Mouse (Mus musculus): Measurements from ENCODE around the gene Nrgn. TPM values are rescaled to one million over a fixed set of nuclear protein-coding genes. Genes with fewer than 3 reads are reported as not detected.
A peak's percentile ranks its signal among the peaks of the same experiment; 100 is the strongest.

Gene Nrgn
- total RNA-seq, 1 experiment from 2014 or later: 15.0 TPM

- ATAC-seq (ENCODE audit: extremely low read depth, insufficient number of reproducible peaks, low FRiP score, poor library complexity, severe bottlenecking): no peak
These were observed 15.9 kb downstream of the Nrgn start for GRCm38 (mm10) chr9:37536851-37537250.

- ATAC-seq (ENCODE audit: extremely low read depth, insufficient number of reproducible peaks, low FRiP score, poor library complexity, severe bottlenecking): no peak
These were observed 21.6 kb downstream of the Nrgn start for GRCm38 (mm10) chr9:37530888-37531705.

- peak; percentile 53; the same call in 1 of the 2 replicates for ATAC-seq (ENCODE audit: extremely low read depth, insufficient number of reproducible peaks, low FRiP score, poor library complexity, severe bottlenecking)
These were observed 22.4 kb downstream of the Nrgn start for GRCm38 (mm10) chr9:37530031-37530887.

GRCm38 (mm10) chr9:37528225-37528970 lies 24.3 kb downstream of the Nrgn start:
- no peak for ATAC-seq (ENCODE audit: extremely low read depth, insufficient number of reproducible peaks, low FRiP score, poor library complexity, severe bottlenecking)

- ATAC-seq (ENCODE audit: extremely low read depth, insufficient number of reproducible peaks, low FRiP score, poor library complexity, severe bottlenecking): no peak
These were observed 25.1 kb downstream of the Nrgn start, which contains the start of gene Esam for GRCm38 (mm10) chr9:37527396-37528224. Esam (plus strand) TSS chr9:37528078.

- no peak for ATAC-seq (ENCODE audit: extremely low read depth, insufficient number of reproducible peaks, low FRiP score, poor library complexity, severe bottlenecking)
These were observed 26.0 kb downstream of the Nrgn start for GRCm38 (mm10) chr9:37526443-37527395.

- ATAC-seq (ENCODE audit: extremely low read depth, insufficient number of reproducible peaks, low FRiP score, poor library complexity, severe bottlenecking): no peak
These were observed 27.2 kb downstream of the Nrgn start for GRCm38 (mm10) chr9:37525461-37525860.

GRCm38 (mm10) chr9:37519995-37520394 lies 32.7 kb downstream of the Nrgn start:
- no peak for ATAC-seq (ENCODE audit: extremely low read depth, insufficient number of reproducible peaks, low FRiP score, poor library complexity, severe bottlenecking)

- ATAC-seq (ENCODE audit: extremely low read depth, insufficient number of reproducible peaks, low FRiP score, poor library complexity, severe bottlenecking): no peak
These were observed 33.7 kb downstream of the Nrgn start for GRCm38 (mm10) chr9:37518991-37519390.

- ATAC-seq (ENCODE audit: extremely low read depth, insufficient number of reproducible peaks, low FRiP score, poor library complexity, severe bottlenecking): peak; percentile 87
These were observed 35.2 kb downstream of the Nrgn start for GRCm38 (mm10) chr9:37517467-37517866.

- no peak for ATAC-seq (ENCODE audit: extremely low read depth, insufficient number of reproducible peaks, low FRiP score, poor library complexity, severe bottlenecking)
These were observed 38.2 kb downstream of the Nrgn start for GRCm38 (mm10) chr9:37514456-37514855.

- no peak for ATAC-seq (ENCODE audit: extremely low read depth, insufficient number of reproducible peaks, low FRiP score, poor library complexity, severe bottlenecking)
These were observed 40.6 kb downstream of the Nrgn start for GRCm38 (mm10) chr9:37512097-37512496.

- ATAC-seq (ENCODE audit: extremely low read depth, insufficient number of reproducible peaks, low FRiP score, poor library complexity, severe bottlenecking): no peak
These were observed 46.7 kb downstream of the Nrgn start for GRCm38 (mm10) chr9:37506023-37506422.

GRCm38 (mm10) chr9:37504348-37504747 lies 48.4 kb downstream of the Nrgn start:
- ATAC-seq (ENCODE audit: extremely low read depth, insufficient number of reproducible peaks, low FRiP score, poor library complexity, severe bottlenecking): no peak

GRCm38 (mm10) chr9:37501170-37501569 lies 51.5 kb downstream of the Nrgn start:
- ATAC-seq (ENCODE audit: extremely low read depth, insufficient number of reproducible peaks, low FRiP score, poor library complexity, severe bottlenecking): no peak

GRCm38 (mm10) chr9:37500201-37500600 lies 52.5 kb downstream of the Nrgn start:
- ATAC-seq (ENCODE audit: extremely low read depth, insufficient number of reproducible peaks, low FRiP score, poor library complexity, severe bottlenecking): no peak

GRCm38 (mm10) chr9:37496325-37496724 lies 56.4 kb downstream of the Nrgn start:
- ATAC-seq (ENCODE audit: extremely low read depth, insufficient number of reproducible peaks, low FRiP score, poor library complexity, severe bottlenecking): no peak
